Mouse (Mus musculus): Measurements from ENCODE around the gene Olfr1033.
"Not testable (repeated sequence)": the region's sequence is repeated elsewhere in the genome, so short reads cannot be mapped to it uniquely, and the experiment has no call there.

The Olfr1033 gene

GRCm38 (mm10) chr2:86020406-86020805, at the start of gene Olfr1033:
TSS of gene Olfr1033 (plus strand) at chr2:86020633.
- peak; percentile 1 for DNase-seq (ENCODE audit: low read depth, low spot score)

GRCm38 (mm10) chr2:85973595-85973994, 46.8 kb upstream of the Olfr1033 start, which contains the start of gene Olfr1029:
TSS of gene Olfr1029 (plus strand) at chr2:85973895.
- DNase-seq (ENCODE audit: low read depth, low spot score) = no peak

GRCm38 (mm10) chr2:85978976-85979375, 41.5 kb upstream of the Olfr1033 start, which contains the start of gene Olfr1030:
TSS of gene Olfr1030 (plus strand) at chr2:85979276.
- no peak for DNase-seq (ENCODE audit: low read depth, low spot score)

DNA sequence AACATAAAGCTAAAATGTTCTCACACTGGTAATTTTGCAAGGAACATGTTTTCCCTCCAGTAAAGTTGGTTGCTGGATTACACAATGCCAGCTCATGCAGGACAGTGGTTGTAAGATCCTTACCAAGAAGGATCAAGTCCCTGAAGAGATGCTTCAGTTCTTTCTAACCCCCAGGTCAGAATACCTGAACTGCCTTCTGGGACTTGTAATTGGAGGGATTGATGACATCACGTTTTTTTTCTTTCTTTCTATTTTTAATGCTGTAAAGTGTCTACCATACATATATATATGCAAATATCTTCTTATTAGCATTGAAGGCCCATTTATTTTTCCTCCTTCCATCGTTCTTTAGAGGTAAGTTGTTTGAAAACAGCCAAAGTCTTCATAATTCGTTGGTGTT, 30.4 kb upstream of the Olfr1033 start, which contains the start of gene Olfr1031:
Olfr1031 (plus strand) TSS at position 301 of the 400 bp plus-strand sequence.
- DNase-seq (ENCODE audit: low read depth, low spot score) = no peak

DNA sequence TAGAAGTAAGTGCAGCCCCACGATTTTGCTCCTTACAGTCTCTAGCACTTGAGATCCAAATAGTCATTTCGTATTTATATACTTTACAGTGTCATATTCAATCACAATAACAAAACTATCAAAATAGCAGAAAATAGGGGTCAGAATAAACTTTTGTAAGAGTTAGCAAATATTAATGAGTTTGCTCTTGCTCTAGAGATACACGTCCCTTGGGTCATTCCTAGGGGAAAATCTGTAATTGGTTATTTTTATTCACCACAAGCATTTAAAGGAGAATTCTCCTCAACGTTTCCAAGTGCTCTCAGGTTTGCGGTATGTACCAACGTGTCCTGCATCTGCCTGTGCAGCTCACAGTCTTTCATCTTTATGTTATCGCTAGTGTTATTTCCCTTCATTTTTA, 15.2 kb upstream of the Olfr1033 start, which contains the start of gene Olfr1032:
Olfr1032 (plus strand) TSS at position 301 of the 400 bp plus-strand sequence.
- DNase-seq (ENCODE audit: low read depth, low spot score) = no peak

DNA sequence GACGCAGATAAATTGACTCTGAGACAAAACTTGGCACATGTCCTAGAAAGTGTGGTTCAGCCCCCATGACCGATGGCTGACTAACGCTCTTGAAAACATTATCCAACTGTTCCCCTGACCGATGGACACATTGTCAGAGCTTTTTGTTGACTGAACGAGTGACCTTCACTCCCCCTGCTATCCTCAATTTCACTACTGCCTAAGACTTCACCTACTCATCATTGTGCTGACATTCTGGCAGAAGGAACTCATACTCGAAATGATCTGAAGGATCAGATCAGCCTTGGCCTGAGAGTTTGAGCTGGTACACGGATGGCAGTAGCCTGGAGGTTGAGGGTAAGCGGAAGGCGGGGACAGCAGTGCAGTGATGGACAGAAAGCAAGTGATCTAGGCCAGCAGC, 1.1 kb downstream of the Olfr1033 start:
- not testable (repeated sequence) for DNase-seq (ENCODE audit: low read depth, low spot score)

- no peak for DNase-seq (ENCODE audit: low read depth, low spot score)
These were observed 25.1 kb downstream of the Olfr1033 start, which contains the start of gene Olfr1034 for GRCm38 (mm10) chr2:86045561-86045960. TSS of gene Olfr1034 (plus strand) at chr2:86045861.

GRCm38 (mm10) chr2:86050777-86051176, 30.3 kb downstream of the Olfr1033 start:
- DNase-seq (ENCODE audit: low read depth, low spot score) = peak; percentile 95

GRCm38 (mm10) chr2:86063766-86064165, 43.3 kb downstream of the Olfr1033 start:
- DNase-seq (ENCODE audit: low read depth, low spot score) = not testable (repeated sequence)

DNA sequence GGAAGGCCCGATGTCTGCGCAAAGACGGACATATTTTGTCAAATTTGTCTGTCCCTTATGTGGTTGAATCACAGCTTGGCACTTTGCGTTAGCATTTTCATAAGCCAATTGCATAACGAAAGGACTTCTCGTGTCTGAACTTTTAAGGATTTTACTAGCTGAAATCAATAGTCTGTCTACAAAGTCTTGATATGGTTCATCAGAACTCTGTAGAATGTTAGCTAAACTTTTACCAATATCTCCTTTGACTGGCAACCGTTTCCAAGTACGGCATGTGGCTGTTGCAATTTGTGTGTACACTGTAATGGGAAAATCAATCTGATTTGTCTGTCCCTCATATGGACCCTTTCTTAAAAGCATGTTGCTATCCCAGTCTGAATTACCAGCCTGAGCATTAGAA, 49.8 kb downstream of the Olfr1033 start:
- no peak for DNase-seq (ENCODE audit: low read depth, low spot score)

DNA sequence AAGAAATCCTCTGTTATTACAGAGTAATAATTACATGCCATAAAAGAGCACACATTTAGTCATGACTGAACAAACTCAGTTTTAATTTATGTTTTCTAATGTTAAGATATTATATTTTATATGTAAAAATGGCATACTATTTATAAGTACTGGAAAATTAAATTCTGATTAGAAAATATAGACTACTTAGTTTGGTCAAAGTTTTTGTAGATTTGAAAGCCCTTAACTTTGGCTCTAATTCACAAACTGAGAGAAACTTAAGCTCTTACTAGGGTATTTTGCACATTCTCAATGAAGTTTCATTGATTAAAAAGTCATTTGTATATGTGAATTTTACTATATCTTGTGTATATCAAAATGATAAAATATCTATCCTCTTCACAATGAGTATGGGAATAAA, 53.3 kb downstream of the Olfr1033 start, which contains the start of gene Olfr1036:
Olfr1036 (plus strand) TSS at position 301 of the 400 bp plus-strand sequence.
- not testable (repeated sequence) for DNase-seq (ENCODE audit: low read depth, low spot score)

- not testable (repeated sequence) for DNase-seq (ENCODE audit: low read depth, low spot score)
These were observed 60.0 kb downstream of the Olfr1033 start for GRCm38 (mm10) chr2:86080478-86080877.

GRCm38 (mm10) chr2:86087285-86087684, 66.9 kb downstream of the Olfr1033 start, which contains the start of gene Olfr1037:
TSS of gene Olfr1037 (minus strand) at chr2:86087385.
- no peak for DNase-seq (ENCODE audit: low read depth, low spot score)

Data from R1 (cell line).